Mouse (Mus musculus): ENCODE data around the gene Cep170.
A peak's percentile ranks its signal among the peaks of the same experiment; 100 is the strongest.
"Not testable (repeated sequence)": the region's sequence is repeated elsewhere in the genome, so short reads cannot be mapped to it uniquely, and the experiment has no call there.

Cep170 gene

GRCm38 (mm10) chr1:176814036-176814420 is at the start of gene Cep170:
Gene Cep170, minus strand, starts transcription at chr1:176814067.
- peak; percentile 70 for DNase-seq (ENCODE audit: low read depth)

GRCm38 (mm10) chr1:176861981-176862644 is 48.2 kb upstream of the Cep170 start:
- peak; percentile 65 for DNase-seq (ENCODE audit: low read depth)

- no peak for DNase-seq (ENCODE audit: low read depth)
Observed at GRCm38 (mm10) chr1:176852813-176853590, 39.1 kb upstream of the Cep170 start.

GRCm38 (mm10) chr1:176851401-176851800 is 37.5 kb upstream of the Cep170 start:
- DNase-seq (ENCODE audit: low read depth), result no peak

GRCm38 (mm10) chr1:176849377-176849776 is 35.5 kb upstream of the Cep170 start:
- no peak for DNase-seq (ENCODE audit: low read depth)

GRCm38 (mm10) chr1:176848613-176849290 is 34.9 kb upstream of the Cep170 start:
- no peak for DNase-seq (ENCODE audit: low read depth)

GRCm38 (mm10) chr1:176847118-176847859 is 33.4 kb upstream of the Cep170 start:
- DNase-seq (ENCODE audit: low read depth), result no peak

GRCm38 (mm10) chr1:176845082-176845977 is 31.5 kb upstream of the Cep170 start:
- no peak for DNase-seq (ENCODE audit: low read depth)

- not testable (repeated sequence) for DNase-seq (ENCODE audit: low read depth)
Observed at GRCm38 (mm10) chr1:176836562-176836961, 22.7 kb upstream of the Cep170 start.

GRCm38 (mm10) chr1:176835501-176836294 is 21.8 kb upstream of the Cep170 start:
- no peak for DNase-seq (ENCODE audit: low read depth)

GRCm38 (mm10) chr1:176834880-176835279 is 21.0 kb upstream of the Cep170 start:
- no peak for DNase-seq (ENCODE audit: low read depth)

- no peak for DNase-seq (ENCODE audit: low read depth)
Observed at GRCm38 (mm10) chr1:176833948-176834347, 20.1 kb upstream of the Cep170 start.

- no peak for DNase-seq (ENCODE audit: low read depth)
Observed at GRCm38 (mm10) chr1:176833257-176833656, 19.4 kb upstream of the Cep170 start.

- no peak for DNase-seq (ENCODE audit: low read depth)
Observed at GRCm38 (mm10) chr1:176832607-176833006, 18.7 kb upstream of the Cep170 start.

GRCm38 (mm10) chr1:176832071-176832470 is 18.2 kb upstream of the Cep170 start:
- DNase-seq (ENCODE audit: low read depth), result no peak

GRCm38 (mm10) chr1:176828666-176829065 is 14.8 kb upstream of the Cep170 start:
- DNase-seq (ENCODE audit: low read depth), result no peak

GRCm38 (mm10) chr1:176827945-176828485 is 14.1 kb upstream of the Cep170 start:
- no peak for DNase-seq (ENCODE audit: low read depth)

GRCm38 (mm10) chr1:176827365-176827764 is 13.5 kb upstream of the Cep170 start:
- no peak for DNase-seq (ENCODE audit: low read depth)

GRCm38 (mm10) chr1:176826931-176827330 is 13.1 kb upstream of the Cep170 start:
- no peak for DNase-seq (ENCODE audit: low read depth)

GRCm38 (mm10) chr1:176826186-176826585 is 12.3 kb upstream of the Cep170 start:
- no peak for DNase-seq (ENCODE audit: low read depth)

All from c-Kit-positive CD71-positive TER-119-negative erythroid progenitor cells, embryonic 14.5 days (primary cell).